Mouse (Mus musculus): ENCODE results near the gene Aqp9. TPM values are rescaled to one million over a fixed set of nuclear protein-coding genes. Genes with fewer than 3 reads are reported as not detected.
A peak's percentile ranks its signal among the peaks of the same experiment; 100 is the strongest.

The Aqp9 gene
- polyA plus RNA-seq (2015; fragmentation: Nextera tagmentation; extraction: Ambion mirVana), result 0.17 and 0.51 TPM in 2 replicates

DNA sequence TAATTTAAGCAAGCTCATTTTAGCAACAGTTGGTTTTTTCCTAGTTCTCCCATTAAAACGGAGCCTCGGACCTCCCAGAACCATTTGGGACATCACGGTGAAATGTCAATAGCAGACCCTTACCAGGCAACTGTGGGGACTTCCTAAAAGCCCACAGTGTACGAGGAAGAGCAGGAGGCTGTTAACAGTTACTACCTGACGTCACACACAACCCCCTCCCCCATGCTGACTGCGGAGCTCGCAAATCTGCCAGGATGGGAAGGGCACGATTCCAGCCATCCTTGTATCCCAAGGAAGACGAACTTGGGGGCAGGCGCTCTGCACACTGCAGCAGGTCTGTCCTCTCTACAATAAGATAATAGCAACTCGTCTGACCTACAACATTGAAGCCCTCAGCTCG, at the start of gene Aqp9:
Aqp9 (minus strand) TSS at position 172 of the 400 bp plus-strand sequence.
- Histone ChIP-seq H3K27me3 (no peaks in the 10 kb centered on the region), H3K36me3 (no peaks in the 10 kb centered on the region), H3K4me3 (no peak within 1 kb of the TSS), H3K4me1 (replicated peaks) (peaks cover 4% of the 10 kb centered on the region; the same call in 1 of the 2 replicates), H3K9me3 (no peaks in the 10 kb centered on the region), H3K9ac (no peak within 1 kb of the TSS), H3K27ac (peak within 1 kb of the TSS; percentile 69; the same call in 1 of the 2 replicates), H3K4me2 (no peak within 1 kb of the TSS)
- ATAC-seq (ENCODE audit: low FRiP score), result no peak
- WGBS, result 46% methylated on average over 12 of the region's 12 CpGs

DNA sequence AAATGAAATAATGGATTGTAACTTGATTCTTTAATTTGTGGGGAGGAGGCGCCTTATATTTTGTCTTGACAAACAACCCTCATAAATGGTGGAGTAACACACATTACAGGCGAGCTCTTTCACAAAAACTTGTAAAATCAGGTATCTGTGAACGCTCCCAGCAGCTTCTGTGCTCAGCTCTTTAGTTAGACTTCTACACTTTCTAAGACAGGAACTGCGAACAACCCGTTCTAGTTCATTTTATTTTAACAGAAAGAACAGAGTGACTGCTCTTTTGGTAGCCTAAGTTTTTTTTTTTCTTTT, 49.3 kb upstream of the Aqp9 start:
- Histone ChIP-seq H3K9me3 (no peaks in the 10 kb centered on the region), H3K36me3 (no peaks in the 10 kb centered on the region), H3K27me3 (peaks cover 67% of the 10 kb centered on the region), H3K27ac (no peak overlapping the region), H3K4me3 (no peak overlapping the region), H3K9ac (no peak overlapping the region), H3K4me2 (no peak overlapping the region), H3K4me1 (replicated peaks) (peaks cover 16% of the 10 kb centered on the region)
- WGBS, result 20% methylated on average over 5 of the region's 5 CpGs
- no peak for ATAC-seq (ENCODE audit: low FRiP score)

DNA sequence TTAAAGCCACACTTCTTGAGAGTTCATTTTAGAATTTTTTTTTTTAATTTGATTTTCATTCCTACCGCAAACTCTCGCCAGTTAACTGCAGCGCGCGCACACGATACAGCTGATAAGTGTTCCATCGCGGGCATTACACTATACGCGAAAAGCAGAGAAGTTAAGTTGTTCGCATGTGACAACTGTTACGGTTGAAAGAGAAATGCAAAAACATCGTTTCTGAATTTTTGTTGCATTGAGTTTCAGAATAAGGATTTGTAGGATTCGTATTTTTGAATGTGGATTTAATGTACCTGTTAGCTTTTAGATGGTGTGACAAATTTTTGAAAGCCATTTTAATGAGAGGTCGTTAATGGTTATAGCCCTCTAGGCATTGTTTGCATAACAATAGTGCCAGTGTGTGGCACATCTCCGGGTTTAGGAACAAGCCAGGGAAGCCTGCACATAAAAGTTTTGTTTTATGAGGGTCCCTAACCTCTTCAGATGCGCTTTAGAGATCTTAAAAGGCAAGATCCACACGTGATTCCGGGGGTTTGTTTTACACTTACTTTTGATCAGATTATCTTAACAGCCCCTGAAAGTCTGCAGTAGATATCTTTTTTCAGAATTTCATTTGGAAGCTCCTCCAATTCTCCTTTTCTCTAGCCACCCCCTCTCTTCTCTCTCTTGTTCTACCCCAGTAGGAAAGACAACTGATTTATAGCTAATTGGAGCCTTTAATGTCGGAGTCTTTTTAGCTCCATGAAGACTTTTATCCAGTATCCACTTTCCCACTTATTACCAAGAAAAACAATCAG, 48.7 kb upstream of the Aqp9 start:
- no peak overlapping the region for H3K9ac ChIP-seq
- ATAC-seq (ENCODE audit: low FRiP score), result no peak
- H3K4me3 ChIP-seq, result no peak overlapping the region
- no peak overlapping the region for H3K4me2 ChIP-seq
- H3K4me1 ChIP-seq (replicated peaks), result peaks cover 16% of the 10 kb centered on the region
- H3K27ac ChIP-seq, result no peak overlapping the region
- 2% methylated on average over 20 of the region's 20 CpGs for WGBS
- no peaks in the 10 kb centered on the region for H3K9me3 ChIP-seq
- H3K27me3 ChIP-seq, result peaks cover 70% of the 10 kb centered on the region
- no peaks in the 10 kb centered on the region for H3K36me3 ChIP-seq

DNA sequence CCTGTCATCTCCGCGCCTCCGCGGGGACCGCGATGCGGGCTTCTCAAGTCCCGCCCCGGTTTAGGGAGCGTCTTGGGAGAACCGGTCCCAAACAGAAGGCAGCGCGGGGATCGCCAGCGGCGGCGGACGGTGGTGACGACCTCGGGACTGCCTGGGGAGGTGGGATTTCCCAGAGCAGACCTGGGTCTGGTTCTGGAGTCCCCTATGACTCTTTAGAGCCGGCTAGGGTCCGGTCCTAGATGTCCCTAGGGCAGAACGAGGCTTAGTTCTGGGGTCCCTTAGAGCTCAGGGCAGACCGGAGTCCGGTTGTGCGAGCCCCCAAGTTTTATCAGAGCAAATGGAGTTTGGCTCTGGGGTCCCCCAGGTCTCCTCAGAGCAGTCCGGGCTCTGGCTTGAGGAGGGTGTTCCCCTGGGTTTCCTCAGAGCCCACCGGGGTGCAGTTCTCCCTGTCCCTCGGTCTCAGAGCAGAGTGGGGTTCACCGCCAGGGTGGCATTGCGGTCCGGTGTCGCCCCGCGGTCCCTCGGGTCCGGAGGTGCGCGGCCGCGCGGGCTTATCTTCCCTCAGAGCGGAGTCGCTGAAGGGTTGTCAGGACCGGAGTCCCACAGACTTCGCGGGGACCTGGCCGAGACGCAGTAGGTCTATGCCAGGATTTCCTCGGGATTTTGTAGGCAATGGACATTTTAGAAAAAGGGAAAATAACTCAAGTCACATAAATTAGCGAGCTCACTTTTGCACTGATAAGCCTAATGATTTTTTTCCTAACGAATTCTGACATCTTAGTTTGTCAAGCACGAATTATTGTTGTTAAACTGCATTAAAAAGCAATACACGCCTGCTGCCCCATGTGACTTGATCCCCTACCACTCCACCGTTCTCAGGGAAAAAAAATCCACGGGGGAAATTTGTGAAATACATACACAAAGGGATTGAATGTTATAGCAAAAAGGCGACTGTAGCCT, 47.8 kb upstream of the Aqp9 start:
- Histone ChIP-seq H3K27me3 (peaks cover 70% of the 10 kb centered on the region), H3K36me3 (no peaks in the 10 kb centered on the region), H3K4me1 (replicated peaks) (peaks cover 16% of the 10 kb centered on the region), H3K9me3 (no peaks in the 10 kb centered on the region), H3K27ac (no peak overlapping the region), H3K4me3 (peak overlapping the region; percentile 40), H3K9ac (peak overlapping the region; percentile 49; the same call in 1 of the 2 replicates), H3K4me2 (peak overlapping the region; percentile 61)
- 0 out of 2 replicates have a peak, but pooled peaks have one; percentile 13 for ATAC-seq (ENCODE audit: low FRiP score)
- WGBS, result 1% methylated on average over 57 of the region's 57 CpGs

DNA sequence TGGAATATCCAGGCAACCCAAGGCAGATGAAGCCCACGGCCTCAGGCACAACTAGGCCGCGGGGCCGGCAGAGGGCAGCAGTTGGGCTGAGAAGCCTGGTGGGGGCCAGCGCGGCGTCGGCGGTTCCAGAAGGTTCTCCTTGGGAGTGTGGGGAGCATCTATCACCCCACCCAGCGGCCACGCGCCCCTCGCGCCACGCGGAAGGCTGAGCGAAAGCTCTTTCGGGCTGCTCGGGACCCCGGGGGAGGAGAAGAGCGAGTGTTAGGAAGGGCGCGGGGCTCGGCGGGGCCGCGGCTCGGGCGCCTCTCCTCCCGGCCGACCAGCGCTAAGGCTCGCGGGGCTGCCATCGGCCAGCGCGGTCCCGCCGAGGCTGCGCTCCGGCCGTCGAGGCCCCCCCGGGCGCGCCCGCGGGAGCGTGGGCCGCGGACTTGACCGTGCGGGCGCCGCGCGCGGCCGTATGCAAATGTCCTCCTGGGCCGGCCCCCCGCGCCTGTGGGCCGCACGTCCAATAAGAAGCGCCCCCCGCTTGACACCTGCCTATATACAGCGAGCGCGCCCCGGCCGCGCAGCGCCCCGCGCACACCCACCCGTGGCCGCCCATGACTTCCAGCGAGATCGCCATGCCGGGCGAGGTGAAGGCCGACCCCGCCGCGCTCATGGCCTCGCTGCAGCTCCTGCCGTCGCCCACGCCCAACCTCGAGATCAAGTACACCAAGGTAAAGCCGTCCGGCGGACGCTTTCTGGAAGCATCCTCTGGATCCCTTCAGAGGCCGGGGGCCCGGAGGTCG, 47.0 kb upstream of the Aqp9 start, which contains the start of gene Aldh1a2:
Aldh1a2 (plus strand) TSS at position 542 of the 788 bp plus-strand sequence.
- no peak within 1 kb of the TSS for H3K27ac ChIP-seq
- peak; percentile 59 for ATAC-seq (ENCODE audit: low FRiP score)
- peaks cover 16% of the 10 kb centered on the region for H3K4me1 ChIP-seq (replicated peaks)
- peaks cover 72% of the 10 kb centered on the region for H3K27me3 ChIP-seq
- H3K9ac ChIP-seq, result peak within 1 kb of the TSS; percentile 49; the same call in 1 of the 2 replicates
- 1% methylated on average over 87 of the region's 97 CpGs for WGBS
- H3K4me3 ChIP-seq, result peak within 1 kb of the TSS; percentile 40
- peak within 1 kb of the TSS; percentile 61 for H3K4me2 ChIP-seq
- H3K9me3 ChIP-seq, result no peaks in the 10 kb centered on the region
- no peaks in the 10 kb centered on the region for H3K36me3 ChIP-seq

DNA sequence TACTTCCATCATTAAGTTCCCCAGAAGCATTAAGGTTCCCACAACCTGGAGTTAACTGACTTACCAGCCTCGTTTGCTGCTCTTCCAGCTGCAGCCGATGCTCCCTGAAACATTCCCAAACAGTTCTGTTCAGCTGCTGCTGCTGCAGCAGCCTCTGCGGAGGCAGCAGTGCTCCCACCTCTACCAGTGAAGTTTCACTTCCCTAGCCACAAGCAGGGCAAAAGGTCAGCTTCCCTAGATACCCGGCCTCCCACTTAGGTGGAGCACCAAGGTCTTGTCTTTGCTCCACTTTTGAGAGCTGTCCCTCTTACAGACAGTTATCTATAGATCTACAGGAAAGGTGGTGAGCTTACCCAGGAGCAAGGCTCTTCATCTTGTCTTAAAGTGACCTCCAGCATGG, 45.2 kb upstream of the Aqp9 start:
- Histone ChIP-seq H3K9me3 (no peaks in the 10 kb centered on the region), H3K27ac (no peak overlapping the region), H3K4me2 (no peak overlapping the region), H3K27me3 (peaks cover 69% of the 10 kb centered on the region), H3K4me3 (no peak overlapping the region), H3K4me1 (replicated peaks) (peaks cover 16% of the 10 kb centered on the region), H3K9ac (no peak overlapping the region), H3K36me3 (no peaks in the 10 kb centered on the region)
- WGBS, result 37% methylated on average over 4 of the region's 4 CpGs
- ATAC-seq (ENCODE audit: low FRiP score), result no peak

DNA sequence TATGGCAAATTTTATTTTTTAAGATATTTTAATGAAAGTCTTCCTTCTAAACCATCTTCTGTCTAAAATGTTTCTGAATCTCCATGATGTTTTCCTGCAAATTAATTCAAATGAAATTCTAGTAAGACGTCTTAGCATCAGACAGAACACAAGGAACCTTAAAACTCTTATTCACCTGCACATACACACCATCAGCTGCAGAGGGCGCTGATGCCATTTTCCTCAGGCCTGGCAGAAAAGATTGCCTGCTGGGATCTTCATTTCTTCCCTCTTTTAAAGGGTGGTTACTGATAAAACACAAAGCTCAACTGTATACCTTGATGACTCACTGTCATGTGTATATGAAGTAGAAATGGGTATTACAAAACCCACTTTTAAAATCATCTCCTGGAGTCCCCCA, 42.4 kb upstream of the Aqp9 start:
- no peak for ATAC-seq (ENCODE audit: low FRiP score)
- no peak overlapping the region for H3K4me3 ChIP-seq
- no peak overlapping the region for H3K4me2 ChIP-seq
- H3K27me3 ChIP-seq, result peaks cover 48% of the 10 kb centered on the region
- H3K4me1 ChIP-seq (replicated peaks), result peaks cover 7% of the 10 kb centered on the region
- no peaks in the 10 kb centered on the region for H3K9me3 ChIP-seq
- H3K36me3 ChIP-seq, result no peaks in the 10 kb centered on the region
- no peak overlapping the region for H3K9ac ChIP-seq
- no peak overlapping the region for H3K27ac ChIP-seq
- 7% methylated on average over 2 of the region's 2 CpGs for WGBS

DNA sequence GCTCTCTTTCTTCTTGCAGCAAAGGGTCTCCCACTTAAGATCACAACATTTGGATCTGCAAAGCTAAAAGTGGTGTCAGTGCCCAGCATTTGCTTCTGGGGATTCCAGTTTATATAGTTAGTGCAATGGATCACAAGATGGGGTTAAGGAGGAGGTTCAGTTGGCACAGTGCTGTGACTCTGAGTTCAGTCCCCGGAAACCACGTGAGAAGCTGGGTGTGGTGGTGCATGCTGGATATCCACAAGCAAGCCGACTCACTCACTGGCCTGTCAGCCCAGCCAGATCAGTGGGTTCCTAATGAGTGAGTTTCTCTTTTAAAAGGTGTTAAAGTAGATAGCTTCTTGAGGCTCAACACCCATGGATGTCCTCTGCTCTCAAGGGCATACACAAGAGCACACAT, 40.8 kb upstream of the Aqp9 start:
- H3K9me3 ChIP-seq, result no peaks in the 10 kb centered on the region
- WGBS, result 71% methylated on average over 3 of the region's 3 CpGs
- H3K27ac ChIP-seq, result no peak overlapping the region
- H3K4me2 ChIP-seq, result no peak overlapping the region
- no peak for ATAC-seq (ENCODE audit: low FRiP score)
- H3K4me3 ChIP-seq, result no peak overlapping the region
- H3K36me3 ChIP-seq, result no peaks in the 10 kb centered on the region
- H3K9ac ChIP-seq, result no peak overlapping the region
- H3K27me3 ChIP-seq, result peaks cover 32% of the 10 kb centered on the region
- H3K4me1 ChIP-seq (replicated peaks), result no peaks in the 10 kb centered on the region

DNA sequence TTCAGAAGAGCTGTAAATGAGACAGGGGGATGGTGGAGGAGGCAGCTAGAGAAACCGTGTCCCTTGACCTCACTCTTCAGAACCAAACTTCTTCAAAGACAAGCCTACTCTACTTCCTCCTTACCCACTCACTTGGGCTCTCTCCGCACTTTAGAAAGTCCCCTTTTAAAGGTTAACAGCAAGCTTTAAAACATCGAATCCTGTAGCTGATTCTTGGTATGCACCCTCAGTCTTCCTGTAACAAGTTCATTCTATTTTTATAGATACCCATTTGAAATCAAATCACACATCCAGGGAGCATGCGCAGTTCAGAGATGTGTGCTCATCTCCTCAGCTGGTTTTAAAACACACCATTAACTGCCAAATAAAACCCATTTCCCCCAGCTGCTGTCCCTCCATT, 33.8 kb upstream of the Aqp9 start:
- Histone ChIP-seq H3K36me3 (no peaks in the 10 kb centered on the region), H3K4me2 (no peak overlapping the region), H3K27me3 (no peaks in the 10 kb centered on the region), H3K9ac (no peak overlapping the region), H3K4me1 (replicated peaks) (no peaks in the 10 kb centered on the region), H3K9me3 (no peaks in the 10 kb centered on the region), H3K4me3 (no peak overlapping the region), H3K27ac (no peak overlapping the region)
- WGBS, result 80% methylated on average over 4 of the region's 4 CpGs
- ATAC-seq (ENCODE audit: low FRiP score), result no peak

DNA sequence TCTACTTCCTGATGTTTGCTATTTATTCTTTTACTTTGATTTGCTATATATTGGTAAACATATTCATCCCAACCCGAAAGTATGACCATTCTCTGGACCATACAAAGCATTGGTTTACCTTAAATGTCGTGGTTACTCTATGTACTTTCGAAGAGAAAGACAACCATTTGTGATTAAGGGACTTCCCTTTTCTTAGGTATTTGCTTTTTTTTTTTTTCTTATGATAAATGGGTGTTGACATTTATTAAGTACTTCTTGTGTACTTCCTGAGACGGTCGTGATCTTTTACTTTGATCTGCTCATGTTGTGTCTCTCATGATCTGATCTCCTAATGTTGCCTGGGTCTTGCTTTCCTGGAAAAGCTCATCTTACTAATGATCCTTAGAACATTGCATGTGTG, 30.3 kb upstream of the Aqp9 start:
- ATAC-seq (ENCODE audit: low FRiP score), result no peak
- Histone ChIP-seq H3K9ac (no peak overlapping the region), H3K4me2 (no peak overlapping the region), H3K27ac (no peak overlapping the region), H3K36me3 (no peaks in the 10 kb centered on the region), H3K9me3 (no peaks in the 10 kb centered on the region), H3K27me3 (no peaks in the 10 kb centered on the region), H3K4me1 (replicated peaks) (no peaks in the 10 kb centered on the region), H3K4me3 (no peak overlapping the region)
- WGBS, result 90% methylated on average over 5 of the region's 5 CpGs

DNA sequence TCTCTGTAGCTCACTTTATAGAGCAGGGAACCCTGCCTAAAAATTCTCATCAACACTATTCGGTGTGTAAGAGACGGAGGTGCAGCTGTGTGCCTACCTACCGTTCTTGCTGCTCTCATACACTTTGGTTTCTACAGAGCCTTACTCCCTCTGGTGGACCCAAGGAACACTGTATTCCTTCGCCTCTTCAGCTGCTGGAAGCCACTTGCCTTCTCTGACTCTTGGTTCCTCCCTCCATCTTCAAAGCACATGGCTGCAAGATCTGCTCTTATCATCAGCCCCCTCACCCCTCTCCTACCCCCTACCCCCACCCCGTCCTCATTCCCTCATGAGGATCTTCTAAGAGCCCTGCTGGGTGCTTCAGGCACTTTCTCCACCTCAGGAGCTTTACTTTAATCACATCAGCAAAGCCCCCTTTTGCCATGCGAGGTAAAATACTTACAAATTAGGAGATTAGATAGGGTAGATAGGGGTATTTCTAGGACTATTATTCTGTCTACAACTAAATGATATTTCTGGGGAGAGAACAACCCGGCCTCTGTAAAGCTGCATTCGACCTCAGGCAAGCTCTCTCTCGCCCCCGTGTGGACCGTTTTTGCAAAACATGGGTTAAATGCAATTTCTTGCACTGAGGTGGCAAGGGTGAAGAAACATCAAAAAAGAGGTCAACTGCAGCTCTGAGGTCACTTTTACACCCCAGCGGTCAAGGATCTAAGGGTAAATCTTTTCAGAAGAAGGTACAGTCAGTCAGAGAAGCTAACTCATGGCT, 20.3 kb upstream of the Aqp9 start:
- no peak overlapping the region for H3K9ac ChIP-seq
- peak overlapping the region; percentile 43 for H3K4me2 ChIP-seq
- 11% methylated on average over 12 of the region's 12 CpGs for WGBS
- ATAC-seq (ENCODE audit: low FRiP score), result peak; percentile 66; the same call in 1 of the 2 replicates
- H3K27ac ChIP-seq, result no peak overlapping the region
- no peaks in the 10 kb centered on the region for H3K36me3 ChIP-seq
- no peaks in the 10 kb centered on the region; the same call in 1 of the 2 replicates for H3K4me1 ChIP-seq (replicated peaks)
- no peaks in the 10 kb centered on the region for H3K9me3 ChIP-seq
- H3K27me3 ChIP-seq, result no peaks in the 10 kb centered on the region
- peak overlapping the region; percentile 10; the same call in 1 of the 2 replicates for H3K4me3 ChIP-seq
